Mouse (Mus musculus): ENCODE results near the gene Med12l. TPM values are rescaled to one million over a fixed set of nuclear protein-coding genes. Genes with fewer than 3 reads are reported as not detected.

Gene Med12l
- total and polyA plus RNA-seq, 2 experiments from 2014 or later: 3.3 to 20.5 TPM

- Histone ChIP-seq H3K9ac (replicated peaks; ENCODE audit: low read length) (no peak overlapping the region), H3K4me1 (ENCODE audit: insufficient read depth, low read length) (no peaks in the 10 kb centered on the region), H3K9me3 (ENCODE audit: low read length) (no peaks in the 10 kb centered on the region), H3K36me3 (ENCODE audit: insufficient read depth, low read length) (no peaks in the 10 kb centered on the region), H3K4me2 (ENCODE audit: low read depth, low read length) (no peak overlapping the region), H3K4me3 (ENCODE audit: low read length) (no peak overlapping the region), H3K27me3 (ENCODE audit: insufficient read depth, low read length) (no peaks in the 10 kb centered on the region), H3K27ac (no peak overlapping the region)
- peak; percentile 84 for TF ChIP-seq CTCF (IDR thresholded peaks at IDR 0.05; ENCODE audit: low read depth)
- WGBS: 65% methylated on average over 4 of the region's 4 CpGs
- DNase-seq (ENCODE audit: low spot score) (peak; percentile 88), ATAC-seq (peak; percentile 72; the same call in 1 of the 2 replicates)
Observed at GRCm38 (mm10) chr3:59208650-59209548, 203.3 kb downstream of the Med12l start.

GRCm38 (mm10) chr3:59210089-59210488 lies 204.5 kb downstream of the Med12l start:
- ATAC-seq: no peak
- Histone ChIP-seq H3K27ac (no peak overlapping the region), H3K4me2 (ENCODE audit: low read depth, low read length) (no peak overlapping the region), H3K4me3 (ENCODE audit: low read length) (no peak overlapping the region), H3K36me3 (ENCODE audit: insufficient read depth, low read length) (no peaks in the 10 kb centered on the region), H3K9me3 (ENCODE audit: low read length) (no peaks in the 10 kb centered on the region), H3K4me1 (ENCODE audit: insufficient read depth, low read length) (no peaks in the 10 kb centered on the region), H3K27me3 (ENCODE audit: insufficient read depth, low read length) (no peaks in the 10 kb centered on the region), H3K9ac (replicated peaks; ENCODE audit: low read length) (no peak overlapping the region)
- WGBS: 77% methylated on average over 8 of the region's 8 CpGs
- TF ChIP-seq CTCF (IDR thresholded peaks at IDR 0.05; ENCODE audit: low read depth): no peak
- DNase-seq (ENCODE audit: low spot score): no peak

- H3K27ac ChIP-seq: no peak within 1 kb of the TSS
- DNase-seq (ENCODE audit: low spot score) (no peak), ATAC-seq (no peak)
- no peak within 1 kb of the TSS for H3K9ac ChIP-seq (replicated peaks; ENCODE audit: low read length)
- H3K4me2 ChIP-seq (ENCODE audit: low read depth, low read length): no peak within 1 kb of the TSS
- H3K27me3 ChIP-seq (ENCODE audit: insufficient read depth, low read length): no peaks in the 10 kb centered on the region
- no peaks in the 10 kb centered on the region for H3K9me3 ChIP-seq (ENCODE audit: low read length)
- H3K36me3 ChIP-seq (ENCODE audit: insufficient read depth, low read length): no peaks in the 10 kb centered on the region
- no peak for TF ChIP-seq CTCF (IDR thresholded peaks at IDR 0.05; ENCODE audit: low read depth)
- H3K4me3 ChIP-seq (ENCODE audit: low read length): no peak within 1 kb of the TSS
- 92% methylated on average over 6 of the region's 6 CpGs for WGBS
- H3K4me1 ChIP-seq (ENCODE audit: insufficient read depth, low read length): no peaks in the 10 kb centered on the region
Observed at GRCm38 (mm10) chr3:59210727-59211126, 205.1 kb downstream of the Med12l start, which contains the start of gene P2ry13. Gene P2ry13, minus strand, starts transcription at chr3:59210882.

GRCm38 (mm10) chr3:59211784-59212183 lies 206.2 kb downstream of the Med12l start:
- DNase-seq (ENCODE audit: low spot score) (no peak), ATAC-seq (no peak)
- Histone ChIP-seq H3K27me3 (ENCODE audit: insufficient read depth, low read length) (no peaks in the 10 kb centered on the region), H3K4me2 (ENCODE audit: low read depth, low read length) (no peak overlapping the region), H3K36me3 (ENCODE audit: insufficient read depth, low read length) (no peaks in the 10 kb centered on the region), H3K9me3 (ENCODE audit: low read length) (no peaks in the 10 kb centered on the region), H3K9ac (replicated peaks; ENCODE audit: low read length) (no peak overlapping the region), H3K27ac (no peak overlapping the region), H3K4me3 (ENCODE audit: low read length) (no peak overlapping the region), H3K4me1 (ENCODE audit: insufficient read depth, low read length) (no peaks in the 10 kb centered on the region)
- no peak for TF ChIP-seq CTCF (IDR thresholded peaks at IDR 0.05; ENCODE audit: low read depth)
- WGBS: 94% methylated on average over 8 of the region's 8 CpGs

GRCm38 (mm10) chr3:59212404-59212803 lies 206.8 kb downstream of the Med12l start:
- Histone ChIP-seq H3K4me1 (ENCODE audit: insufficient read depth, low read length) (no peaks in the 10 kb centered on the region), H3K4me2 (ENCODE audit: low read depth, low read length) (no peak overlapping the region), H3K4me3 (ENCODE audit: low read length) (no peak overlapping the region), H3K36me3 (ENCODE audit: insufficient read depth, low read length) (no peaks in the 10 kb centered on the region), H3K9me3 (ENCODE audit: low read length) (no peaks in the 10 kb centered on the region), H3K27me3 (ENCODE audit: insufficient read depth, low read length) (no peaks in the 10 kb centered on the region), H3K27ac (no peak overlapping the region), H3K9ac (replicated peaks; ENCODE audit: low read length) (no peak overlapping the region)
- ATAC-seq (no peak), DNase-seq (ENCODE audit: low spot score) (no peak)
- no peak for TF ChIP-seq CTCF (IDR thresholded peaks at IDR 0.05; ENCODE audit: low read depth)

- no peak for ATAC-seq
- no peak for TF ChIP-seq CTCF (IDR thresholded peaks at IDR 0.05; ENCODE audit: low read depth)
- Histone ChIP-seq H3K9ac (replicated peaks; ENCODE audit: low read length) (no peak overlapping the region), H3K27ac (no peak overlapping the region), H3K36me3 (ENCODE audit: insufficient read depth, low read length) (no peaks in the 10 kb centered on the region), H3K27me3 (ENCODE audit: insufficient read depth, low read length) (no peaks in the 10 kb centered on the region), H3K9me3 (ENCODE audit: low read length) (no peaks in the 10 kb centered on the region), H3K4me3 (ENCODE audit: low read length) (no peak overlapping the region), H3K4me2 (ENCODE audit: low read depth, low read length) (no peak overlapping the region), H3K4me1 (ENCODE audit: insufficient read depth, low read length) (no peaks in the 10 kb centered on the region)
- WGBS: 93% methylated on average over 10 of the region's 10 CpGs
- no peak for DNase-seq (ENCODE audit: low spot score)
Observed at GRCm38 (mm10) chr3:59217211-59217610, 211.6 kb downstream of the Med12l start.

GRCm38 (mm10) chr3:59219326-59219725 lies 213.7 kb downstream of the Med12l start:
- H3K36me3 ChIP-seq (ENCODE audit: insufficient read depth, low read length): no peaks in the 10 kb centered on the region
- no peak for ATAC-seq

More at GRCm38 (mm10) chr3:59219326-59219725, 213.7 kb downstream of the Med12l start:
- 88% methylated on average over 2 of the region's 2 CpGs for WGBS
- DNase-seq (ENCODE audit: low spot score): no peak
- no peak overlapping the region for H3K4me2 ChIP-seq (ENCODE audit: low read depth, low read length)
- H3K27ac ChIP-seq: no peak overlapping the region
- no peaks in the 10 kb centered on the region for H3K4me1 ChIP-seq (ENCODE audit: insufficient read depth, low read length)
- TF ChIP-seq CTCF (IDR thresholded peaks at IDR 0.05; ENCODE audit: low read depth): no peak
- H3K9ac ChIP-seq (replicated peaks; ENCODE audit: low read length): no peak overlapping the region
- H3K4me3 ChIP-seq (ENCODE audit: low read length): no peak overlapping the region
- no peaks in the 10 kb centered on the region for H3K27me3 ChIP-seq (ENCODE audit: insufficient read depth, low read length)
- H3K9me3 ChIP-seq (ENCODE audit: low read length): no peaks in the 10 kb centered on the region

All from hindbrain, postnatal 0 days (tissue).